Mouse (Mus musculus) brain, adult 10 weeks (tissue): ENCODE measurements around the gene Emilin2. TPM values are rescaled to one million over a fixed set of nuclear protein-coding genes. Genes with fewer than 3 reads are reported as not detected.

ENCODE experiments used
- polyA plus RNA-seq: library from polyadenylated mRNA; stranded (reverse); fragments of 350-450 nt; fragmentation: Illumina TruSeq; extraction: RNeasy Lipid Tissue Mini Kit (QIAGEN cat#74804); gene quantifications from one replicate; pipeline ENCODE4 v1.2.3, GENCODE M21; 2015; ENCODE audit warnings: low read depth, low replicate concordance

Gene Emilin2
- 2.3 TPM for polyA plus RNA-seq

DNA sequence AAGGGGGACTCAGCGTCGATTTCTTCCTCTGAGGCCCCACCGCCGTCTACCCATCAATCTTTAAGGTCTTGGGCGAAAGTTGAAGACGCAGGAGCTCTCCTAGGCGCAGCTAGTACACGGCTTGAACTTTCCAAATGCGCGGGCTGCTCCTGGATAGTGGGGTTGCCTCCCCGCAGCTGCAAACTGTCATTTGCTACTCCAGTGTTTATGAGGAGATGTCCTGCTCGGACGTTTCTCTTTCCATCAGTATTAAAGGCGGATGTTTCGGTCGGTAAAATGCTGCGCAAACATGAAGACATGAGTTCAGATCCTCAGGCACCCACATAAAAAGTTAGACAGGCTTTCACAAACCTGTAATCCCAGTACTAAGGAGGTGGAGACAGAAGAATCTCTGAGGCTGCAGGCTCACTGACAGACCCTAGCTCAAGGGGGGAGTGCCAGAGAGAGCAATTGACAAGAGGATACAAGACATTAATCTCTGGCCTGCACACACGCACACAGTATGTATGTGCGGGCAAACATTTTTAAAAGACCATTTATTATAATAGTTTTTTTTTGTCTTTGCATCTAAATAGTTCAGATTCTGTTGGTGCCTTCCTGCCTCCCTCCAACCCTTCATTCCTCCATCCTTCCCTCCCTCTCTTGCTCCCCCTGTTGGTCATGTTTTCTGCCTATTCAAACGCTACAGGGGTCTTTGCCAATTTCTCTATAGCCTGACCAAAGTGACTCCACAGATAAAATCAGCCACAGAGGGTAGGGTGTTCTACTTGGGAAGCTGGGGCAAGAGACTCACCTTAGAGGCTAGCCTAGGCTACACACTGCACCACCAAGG lies at the start of gene Emilin2:
TSS of gene Emilin2 (minus strand) at position 639 of the 832 bp plus-strand sequence.

Other genes with a start within 250 kb of the Emilin2 start
- 47.7 TPM for gene Lpin2, start 129.4 kb downstream of the Emilin2 start, polyA plus RNA-seq
- not detected for gene Gm4707, start 147.9 kb upstream of the Emilin2 start, polyA plus RNA-seq
- gene Smchd1, start 163.4 kb upstream of the Emilin2 start, polyA plus RNA-seq, result 25.1 TPM
- gene Ndc80, start 214.9 kb upstream of the Emilin2 start, polyA plus RNA-seq, result 0.37 TPM
- gene Spdya, start 240.1 kb upstream of the Emilin2 start, polyA plus RNA-seq, result 2.3 TPM